Mouse (Mus musculus) frontal cortex, adult (tissue): ENCODE measurements around the gene Ctrc.

Experiments
- ATAC-seq: cut with Nextera tagmentation; 2 replicates; pipeline ENCODE4 v1.9.2; 2017; ENCODE audit warnings: mild to moderate bottlenecking, moderate library complexity, mixed read lengths; ENCODE audit not compliant: low TSS enrichment

The Ctrc gene

GRCm38 (mm10) chr4:141818861-141819260 lies 27.3 kb downstream of the Ctrc start:
- no peak for ATAC-seq

- no peak for ATAC-seq
Observed at GRCm38 (mm10) chr4:141817706-141818105, 28.5 kb downstream of the Ctrc start.

- ATAC-seq = peak; percentile 59; the same call in 1 of the 2 replicates
Observed at GRCm38 (mm10) chr4:141816776-141817655, 29.1 kb downstream of the Ctrc start.

GRCm38 (mm10) chr4:141816267-141816666 lies 29.9 kb downstream of the Ctrc start:
- no peak for ATAC-seq

GRCm38 (mm10) chr4:141811375-141811774 lies 34.8 kb downstream of the Ctrc start:
- ATAC-seq = no peak

- ATAC-seq = no peak
Observed at GRCm38 (mm10) chr4:141810975-141811374, 35.2 kb downstream of the Ctrc start.

GRCm38 (mm10) chr4:141809850-141810464 lies 36.2 kb downstream of the Ctrc start:
- ATAC-seq = peak; percentile 84; the same call in 1 of the 2 replicates

- no peak for ATAC-seq
Observed at GRCm38 (mm10) chr4:141805886-141806285, 40.3 kb downstream of the Ctrc start.

- no peak for ATAC-seq
Observed at GRCm38 (mm10) chr4:141804105-141804504, 42.1 kb downstream of the Ctrc start.

- no peak for ATAC-seq
Observed at GRCm38 (mm10) chr4:141797545-141797944, 48.6 kb downstream of the Ctrc start.

- ATAC-seq = no peak
Observed at GRCm38 (mm10) chr4:141796954-141797353, 49.2 kb downstream of the Ctrc start.

GRCm38 (mm10) chr4:141796356-141796755 lies 49.8 kb downstream of the Ctrc start:
- ATAC-seq = no peak

GRCm38 (mm10) chr4:141794152-141794535 lies 52.0 kb downstream of the Ctrc start:
- no peak for ATAC-seq

- ATAC-seq = peak; percentile 74
Observed at GRCm38 (mm10) chr4:141793282-141794151, 52.6 kb downstream of the Ctrc start, which contains the start of gene Casp9. Gene Casp9 (plus strand): TSS chr4:141793612.

- 0 out of 2 replicates have a peak, but pooled peaks have one; percentile 0 for ATAC-seq
Observed at GRCm38 (mm10) chr4:141792554-141793281, 53.4 kb downstream of the Ctrc start.

- ATAC-seq = no peak
Observed at GRCm38 (mm10) chr4:141791951-141792350, 54.2 kb downstream of the Ctrc start.

GRCm38 (mm10) chr4:141791486-141791885 lies 54.7 kb downstream of the Ctrc start:
- ATAC-seq = no peak

GRCm38 (mm10) chr4:141790524-141790990 lies 55.6 kb downstream of the Ctrc start, which contains the start of gene Dnajc16:
Gene Dnajc16 (minus strand): TSS chr4:141790931.
- ATAC-seq = peak; percentile 71

- no peak for ATAC-seq
Observed at GRCm38 (mm10) chr4:141789564-141790218, 56.5 kb downstream of the Ctrc start.

- ATAC-seq = no peak
Observed at GRCm38 (mm10) chr4:141787462-141787861, 58.7 kb downstream of the Ctrc start.
